Mouse (Mus musculus) liver, postnatal 0 days (tissue): Measurements from ENCODE around the gene Jmjd6. TPM values are rescaled to one million over a fixed set of nuclear protein-coding genes. Genes with fewer than 3 reads are reported as not detected.
A peak's percentile ranks its signal among the peaks of the same experiment; 100 is the strongest.

ENCODE experiments used
- ATAC-seq: fragments of 200-750 bp; cut with Nextera tagmentation; 2 replicates; pipeline ENCODE4 v1.8.0; 2017; ENCODE audit warnings: mild to moderate bottlenecking, moderate library complexity
- DNase-seq: peaks from one replicate; pipeline ENCODE4 v3.0.0-alpha.2; 2016
- H3K27ac ChIP-seq: fragments of 300-500 bp; sonication (generic); 2 replicates; pipeline ENCODE4 v1.5.1; 2014; ENCODE audit warnings: antibody characterized with exemption, moderate library complexity, mild to moderate bottlenecking, low read depth
- H3K27me3 ChIP-seq: fragments of 300-500 bp; sonication (generic); 2 replicates; pipeline ENCODE4 v1.6.1; 2014; ENCODE audit warnings: low read length, control low read depth, mixed read lengths; ENCODE audit not compliant: insufficient read depth
- H3K36me3 ChIP-seq: fragments of 300-500 bp; sonication (generic); replicated peaks from 2 replicates; pipeline ENCODE4 v1.6.1; 2014; ENCODE audit warnings: mild to moderate bottlenecking, control low read depth, low read length, moderate library complexity, mixed read lengths; ENCODE audit not compliant: insufficient read depth
- H3K4me1 ChIP-seq: fragments of 300-500 bp; sonication (generic); 2 replicates; pipeline ENCODE4 v1.6.1; 2014; ENCODE audit warnings: antibody characterized with exemption, mild to moderate bottlenecking, control low read depth; ENCODE audit not compliant: insufficient read depth
- H3K4me2 ChIP-seq: fragments of 300-500 bp; sonication (generic); 2 replicates; pipeline ENCODE4 v1.6.1; 2014; ENCODE audit warnings: low read depth, mild to moderate bottlenecking, low read length, moderate library complexity, mixed read lengths
- H3K4me3 ChIP-seq: fragments of 300-500 bp; sonication (generic); 2 replicates; pipeline ENCODE4 v1.5.1; 2014; ENCODE audit warnings: low read depth, low read length
- H3K9ac ChIP-seq: fragments of 300-500 bp; sonication (generic); replicated peaks from 2 replicates; pipeline ENCODE4 v1.6.1; 2014; ENCODE audit warnings: mild to moderate bottlenecking, moderate library complexity
- H3K9me3 ChIP-seq: fragments of 300-500 bp; sonication (generic); 2 replicates; pipeline ENCODE4 v1.6.1; 2016; ENCODE audit warnings: mild to moderate bottlenecking, control low read depth, low read length, mixed read lengths
- CTCF ChIP-seq: sonication (generic); IDR thresholded peaks from 2 replicates; pipeline ENCODE4 v1.5.1; 2016; ENCODE audit warnings: antibody characterized with exemption, low read depth
- EP300 ChIP-seq: IDR thresholded peaks from 2 replicates; pipeline ENCODE4 v1.6.1; 2016; ENCODE audit warnings: antibody characterized with exemption, low read depth, mild to moderate bottlenecking
- WGBS: fragments of 180-500 bp; shearing (Covaris S2); extraction: QIAGEN DNeasy Blood & Tissue Kit; methylation state at CpG from one replicate; pipeline ENCODE4 v1.1.7; 2014; ENCODE audit not compliant: insufficient replicate concordance; 5-methylcytosine and 5-hydroxymethylcytosine counted together
- polyA plus RNA-seq: library from polyadenylated mRNA; unstranded; fragments of >200 nt; fragmentation: Nextera tagmentation; extraction: Ambion mirVana; gene quantifications from 2 replicates; pipeline ENCODE4 v1.2.1, GENCODE M21; 2015

The Jmjd6 gene
- polyA plus RNA-seq, 1 experiment from 2014 or later = 19.0 TPM

DNA sequence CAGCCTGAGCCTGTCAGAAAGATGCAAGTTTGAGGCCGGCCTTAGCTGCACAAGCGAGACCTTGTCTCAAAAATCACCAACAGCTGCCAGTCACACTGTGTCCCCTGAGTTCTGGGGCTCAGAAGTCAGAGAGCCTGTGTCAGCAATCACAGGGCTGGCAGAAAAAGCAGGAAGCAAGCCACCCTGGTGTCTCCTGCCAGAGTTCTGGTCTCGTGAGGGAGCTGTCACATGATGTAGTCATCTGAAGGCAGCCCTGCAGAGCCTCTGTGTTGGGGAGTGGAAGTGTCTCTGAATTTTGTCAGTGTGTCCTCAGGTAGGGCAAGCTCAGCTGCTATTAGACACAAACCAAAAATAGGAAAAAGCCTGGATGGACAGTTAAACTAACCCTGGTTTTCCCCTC lies 24.9 kb upstream of the Jmjd6 start:
- no peaks in the 10 kb centered on the region for H3K4me1 ChIP-seq
- no peak for TF ChIP-seq EP300
- no peak for ATAC-seq
- H3K4me2 ChIP-seq = no peak overlapping the region
- no peak overlapping the region for H3K4me3 ChIP-seq
- no peak overlapping the region for H3K9ac ChIP-seq
- DNase-seq = no peak
- H3K27ac ChIP-seq = no peak overlapping the region
- peaks cover 45% of the 10 kb centered on the region for H3K36me3 ChIP-seq
- WGBS = 62% methylated on average over 3 of the region's 3 CpGs
- H3K9me3 ChIP-seq = no peaks in the 10 kb centered on the region
- no peaks in the 10 kb centered on the region for H3K27me3 ChIP-seq

DNA sequence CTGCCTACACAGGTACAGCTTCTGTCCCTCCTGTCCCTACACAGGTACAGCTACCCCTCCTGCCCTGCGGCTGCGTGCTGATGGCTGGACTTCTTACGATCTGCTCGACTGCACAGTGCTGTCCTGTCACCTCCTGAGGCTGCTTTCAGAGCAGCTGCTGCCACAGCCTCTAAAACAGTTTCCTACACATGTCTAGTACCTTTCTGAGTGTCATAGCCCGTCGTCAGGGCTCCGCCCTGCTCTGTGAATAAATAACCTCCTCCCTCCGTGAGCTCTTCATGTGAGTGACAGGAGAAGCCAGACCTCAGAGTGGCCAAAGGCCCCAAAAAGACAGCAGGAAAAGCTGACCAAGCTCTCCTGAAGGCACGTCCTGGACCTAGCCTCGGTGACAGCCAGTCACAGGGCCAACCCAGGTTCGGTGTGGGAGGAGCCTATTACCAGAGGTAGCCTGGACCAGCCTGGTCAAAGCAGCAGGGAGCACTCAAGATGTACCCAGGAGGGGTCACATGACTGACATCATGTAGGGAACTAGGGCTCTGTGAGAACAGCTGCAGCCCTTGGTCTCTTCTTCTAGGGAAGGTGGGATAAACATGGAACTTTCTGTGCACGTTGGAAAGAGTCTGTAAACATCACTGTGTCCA lies 22.8 kb upstream of the Jmjd6 start:
- peaks cover 45% of the 10 kb centered on the region for H3K36me3 ChIP-seq
- H3K9ac ChIP-seq = no peak overlapping the region
- H3K27ac ChIP-seq = no peak overlapping the region
- H3K4me3 ChIP-seq = no peak overlapping the region
- no peak overlapping the region for H3K4me2 ChIP-seq
- no peak for DNase-seq
- H3K9me3 ChIP-seq = no peaks in the 10 kb centered on the region
- TF ChIP-seq EP300 (no peak), CTCF (no peak)
- H3K4me1 ChIP-seq = no peaks in the 10 kb centered on the region
- no peaks in the 10 kb centered on the region for H3K27me3 ChIP-seq
- no peak for ATAC-seq
- 73% methylated on average over 12 of the region's 12 CpGs for WGBS

DNA sequence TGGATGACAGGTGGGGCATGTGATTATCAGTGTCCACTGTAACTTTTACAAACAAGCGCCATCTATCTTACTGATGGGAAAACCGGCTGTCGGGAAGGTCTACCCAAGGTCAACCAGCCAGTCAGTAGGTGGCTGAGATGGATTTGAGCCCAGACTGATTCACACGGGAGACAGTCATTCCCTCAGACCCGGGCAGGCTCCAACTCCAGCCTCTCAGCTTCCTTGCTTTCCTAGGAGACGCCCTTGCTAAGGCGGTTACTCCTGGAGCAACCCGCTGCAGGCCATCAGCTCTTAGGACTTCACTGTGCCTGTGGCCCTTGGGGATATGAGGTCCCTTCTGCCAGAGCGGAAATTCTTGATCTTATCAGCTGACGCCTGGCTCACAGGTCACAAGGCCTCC lies 21.2 kb upstream of the Jmjd6 start:
- peaks cover 49% of the 10 kb centered on the region for H3K36me3 ChIP-seq
- H3K27me3 ChIP-seq = no peaks in the 10 kb centered on the region
- H3K9ac ChIP-seq = no peak overlapping the region
- ATAC-seq (no peak), DNase-seq (no peak)
- H3K9me3 ChIP-seq = no peaks in the 10 kb centered on the region
- H3K27ac ChIP-seq = no peak overlapping the region
- H3K4me1 ChIP-seq = no peaks in the 10 kb centered on the region
- no peak for TF ChIP-seq EP300
- TF ChIP-seq CTCF = no peak
- no peak overlapping the region for H3K4me3 ChIP-seq
- no peak overlapping the region for H3K4me2 ChIP-seq
- 72% methylated on average over 10 of the region's 10 CpGs for WGBS

DNA sequence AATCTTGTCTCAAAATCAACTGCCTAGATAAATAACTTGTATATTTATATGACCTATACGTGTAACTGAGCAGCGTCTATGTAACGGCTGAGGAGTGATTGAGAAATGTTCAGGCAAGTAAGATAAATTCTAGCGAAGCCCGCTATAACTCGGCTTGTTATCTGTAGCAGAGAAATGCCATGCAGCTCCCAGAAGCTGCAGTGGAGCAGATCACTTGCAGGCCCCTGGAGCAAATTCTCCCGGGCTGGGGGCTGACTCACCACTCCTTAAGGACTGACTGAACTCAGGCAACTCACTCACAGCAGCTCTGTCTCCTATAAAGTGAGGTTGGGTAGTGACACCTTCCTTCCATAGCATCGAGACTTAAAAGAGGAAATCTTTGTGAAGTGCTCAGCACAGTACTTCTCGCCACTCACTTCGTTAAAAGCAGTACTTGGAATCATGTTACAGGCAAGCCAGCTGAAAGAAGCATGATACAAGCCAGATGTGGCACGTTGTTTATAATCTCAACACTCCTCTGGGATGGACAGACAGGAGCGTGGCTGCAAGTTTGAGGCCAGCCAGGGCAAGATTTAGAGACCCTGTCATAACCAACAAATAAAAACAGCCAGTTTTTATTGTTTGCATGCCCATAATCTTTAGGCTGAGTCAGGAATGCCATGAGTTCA lies 14.1 kb upstream of the Jmjd6 start:
- DNase-seq = no peak
- Histone ChIP-seq H3K9me3 (no peaks in the 10 kb centered on the region), H3K4me2 (no peak overlapping the region), H3K36me3 (peaks cover 19% of the 10 kb centered on the region), H3K9ac (no peak overlapping the region), H3K27ac (no peak overlapping the region), H3K4me1 (no peaks in the 10 kb centered on the region), H3K27me3 (no peaks in the 10 kb centered on the region), H3K4me3 (no peak overlapping the region)
- no peak for ATAC-seq
- TF ChIP-seq CTCF (no peak), EP300 (no peak)
- 75% methylated on average over 12 of the region's 12 CpGs for WGBS

DNA sequence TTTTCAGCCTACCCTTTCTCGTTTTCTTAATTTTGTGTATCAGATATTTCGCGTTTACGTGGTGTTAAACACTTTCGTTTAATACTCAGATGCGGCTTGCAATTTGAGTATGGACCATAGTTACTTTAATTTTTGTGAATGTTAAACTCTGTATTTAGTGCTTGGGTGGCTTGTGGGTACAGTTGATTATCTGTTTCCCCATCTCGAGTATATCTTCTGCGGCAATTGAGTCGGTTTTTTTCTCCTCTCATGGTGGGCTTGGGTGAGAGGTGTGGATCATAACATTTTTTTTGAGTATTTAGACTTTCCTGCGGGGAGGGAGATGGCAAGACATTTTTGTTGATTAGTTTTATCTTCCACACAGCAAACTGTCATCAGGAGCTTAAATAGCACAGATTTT lies 11.0 kb upstream of the Jmjd6 start:
- 21% methylated on average over 10 of the region's 10 CpGs for WGBS
- 0 out of 2 replicates have a peak, but pooled peaks cover 2% of the 10 kb centered on the region for H3K4me1 ChIP-seq
- DNase-seq (no peak), ATAC-seq (no peak)
- H3K27ac ChIP-seq = peak overlapping the region; percentile 99
- peak overlapping the region; percentile 81 for H3K4me2 ChIP-seq
- TF ChIP-seq EP300 (no peak), CTCF (no peak)
- H3K9ac ChIP-seq = peak overlapping the region; percentile 98
- H3K36me3 ChIP-seq = peaks cover 16% of the 10 kb centered on the region
- no peaks in the 10 kb centered on the region for H3K9me3 ChIP-seq
- no peaks in the 10 kb centered on the region for H3K27me3 ChIP-seq
- peak overlapping the region; percentile 95 for H3K4me3 ChIP-seq

DNA sequence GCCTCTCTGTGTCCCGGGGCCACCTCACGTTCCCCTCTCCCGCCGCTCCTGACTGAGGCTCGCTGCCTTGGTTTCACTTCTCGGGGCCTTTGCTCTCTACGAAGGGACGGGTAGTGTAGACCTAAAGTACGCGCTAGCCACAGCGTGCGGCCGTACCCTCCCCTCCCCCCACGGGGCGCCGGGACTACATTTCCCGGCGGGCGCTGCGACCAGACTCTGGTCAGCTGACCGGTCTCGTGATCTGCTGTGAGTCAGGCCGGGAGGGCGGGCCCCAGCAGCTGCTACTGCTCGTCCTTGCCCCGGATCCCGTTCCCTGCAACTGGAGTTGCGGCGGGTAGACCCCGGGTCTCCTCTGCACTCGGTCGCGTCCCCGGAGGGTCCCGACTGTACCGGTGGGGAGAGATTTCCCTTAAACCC lies 10.3 kb upstream of the Jmjd6 start:
- TF ChIP-seq EP300 (peak; percentile 68; the same call in 1 of the 2 replicates), CTCF (no peak)
- peaks cover 15% of the 10 kb centered on the region for H3K36me3 ChIP-seq
- H3K4me3 ChIP-seq = peak overlapping the region; percentile 95
- H3K4me2 ChIP-seq = peak overlapping the region; percentile 81
- peak; percentile 97 for DNase-seq
- peak; percentile 85 for ATAC-seq
- H3K27ac ChIP-seq = peak overlapping the region; percentile 99
- 0 out of 2 replicates have a peak, but pooled peaks cover 2% of the 10 kb centered on the region for H3K4me1 ChIP-seq
- no peaks in the 10 kb centered on the region for H3K9me3 ChIP-seq
- WGBS = under 1% methylated on average over 32 of the region's 36 CpGs
- peak overlapping the region; percentile 98 for H3K9ac ChIP-seq
- H3K27me3 ChIP-seq = no peaks in the 10 kb centered on the region
